Mouse (Mus musculus) brain, adult 10 weeks (tissue): ENCODE measurements around the gene Pou4f2. TPM values are rescaled to one million over a fixed set of nuclear protein-coding genes. Genes with fewer than 3 reads are reported as not detected.

Experiments used
- polyA plus RNA-seq: library from polyadenylated mRNA; stranded (reverse); fragments of 350-450 nt; fragmentation: Illumina TruSeq; extraction: RNeasy Lipid Tissue Mini Kit (QIAGEN cat#74804); gene quantifications from one replicate; pipeline ENCODE4 v1.2.3, GENCODE M21; 2015; ENCODE audit warnings: low read depth, low replicate concordance

Gene Pou4f2
- 0.88 TPM for polyA plus RNA-seq

GRCm38 (mm10) chr8:78436071-78436651, at the start of gene Pou4f2:
TSS of gene Pou4f2 (minus strand) at chr8:78436645.

Other genes starting within 250 kb of the Pou4f2 start
- 0.30 TPM for gene Ttc29, start 223.3 kb downstream of the Pou4f2 start, polyA plus RNA-seq
- 64.1 TPM for gene Rbmxl1, start 72.3 kb upstream of the Pou4f2 start, polyA plus RNA-seq
- gene Slc10a7, start 72.7 kb upstream of the Pou4f2 start, polyA plus RNA-seq, result 3.9 TPM